Mouse (Mus musculus) neutrophil, adult 83 days (primary cell): ENCODE data around the gene Cyp1b1. TPM values are rescaled to one million over a fixed set of nuclear protein-coding genes. Genes with fewer than 3 reads are reported as not detected.

Experiments used
- total RNA-seq, 2 experiments: library from RNA; stranded (reverse); gene quantifications; one replicate each; pipeline ENCODE4 v1.2.4; 2023

Gene Cyp1b1
- not detected for total RNA-seq

GRCm38 (mm10) chr17:79714931-79715637, at the start of gene Cyp1b1:
Cyp1b1 (minus strand) TSS chr17:79715061.

Other genes starting within 250 kb of the Cyp1b1 start
- gene Rmdn2, start 103.2 kb downstream of the Cyp1b1 start, total RNA-seq, result 1 to 10 TPM in 1 of 2 experiments, under 1 TPM in 1; 0.75 to 1.9 TPM
- gene Atl2, start 181.1 kb upstream of the Cyp1b1 start, total RNA-seq, result 10 to 100 TPM; 21.8 to 23.4 TPM